Mouse (Mus musculus) limb, embryonic 14.5 days (tissue): ENCODE results near the gene Plxnc1. TPM values are rescaled to one million over a fixed set of nuclear protein-coding genes. Genes with fewer than 3 reads are reported as not detected.

Source experiments
- ATAC-seq: fragments of 200-750 bp; cut with Nextera tagmentation; 2 replicates; pipeline ENCODE4 v1.8.0; 2017; ENCODE audit warnings: low read depth, moderate number of reproducible peaks, moderate TSS enrichment; ENCODE audit not compliant: low FRiP score
- DNase-seq: peaks from one replicate; pipeline ENCODE4 v3.0.0-alpha.2; 2015; ENCODE audit warnings: low spot score
- H3K27ac ChIP-seq: fragments of 300-500 bp; sonication (generic); replicated peaks from 2 replicates; pipeline ENCODE4 v1.5.1; 2014; ENCODE audit warnings: low read depth, mild to moderate bottlenecking, low read length, moderate library complexity, mixed read lengths
- H3K27me3 ChIP-seq: fragments of 300-500 bp; sonication (generic); 2 replicates; pipeline ENCODE4 v1.6.1; 2014; ENCODE audit warnings: low read length, mixed read lengths; ENCODE audit not compliant: control insufficient read depth, insufficient read depth
- H3K36me3 ChIP-seq: fragments of 300-500 bp; sonication (generic); 2 replicates; pipeline ENCODE4 v1.6.1; 2014; ENCODE audit warnings: mild to moderate bottlenecking, low read length, moderate library complexity, mixed read lengths; ENCODE audit not compliant: control insufficient read depth, insufficient read depth
- H3K4me1 ChIP-seq: fragments of 300-500 bp; sonication (generic); 2 replicates; pipeline ENCODE4 v1.6.1; 2014; ENCODE audit warnings: antibody characterized with exemption, low read length, mixed read lengths; ENCODE audit not compliant: control insufficient read depth, insufficient read depth
- H3K4me2 ChIP-seq: fragments of 300-500 bp; sonication (generic); replicated peaks from 2 replicates; pipeline ENCODE4 v1.6.1; 2014; ENCODE audit warnings: low read depth, mild to moderate bottlenecking, low read length, moderate library complexity; ENCODE audit not compliant: severe bottlenecking
- H3K4me3 ChIP-seq: fragments of 300-500 bp; sonication (generic); replicated peaks from 2 replicates; pipeline ENCODE4 v1.5.1; 2014; ENCODE audit warnings: low read length
- H3K9ac ChIP-seq: fragments of 300-500 bp; sonication (generic); 2 replicates; pipeline ENCODE4 v1.6.1; 2014; ENCODE audit warnings: mild to moderate bottlenecking, low read depth, low read length, moderate library complexity; ENCODE audit not compliant: severe bottlenecking
- H3K9me3 ChIP-seq: fragments of 300-500 bp; sonication (generic); 2 replicates; pipeline ENCODE4 v1.6.1; 2016; ENCODE audit warnings: low read length; ENCODE audit not compliant: control insufficient read depth
- POLR2A ChIP-seq: fragments of 200-500 bp; IDR thresholded peaks from 2 replicates; pipeline ENCODE4 v1.8.0; 2012; ENCODE audit warnings: inconsistent platforms, mild to moderate bottlenecking, moderate library complexity, borderline replicate concordance; ENCODE audit not compliant: insufficient read depth, insufficient read length; ENCODE audit errors: extremely low read depth
- WGBS: fragments of 180-500 bp; shearing (Covaris S2); extraction: QIAGEN DNeasy Blood & Tissue Kit; methylation state at CpG from one replicate; pipeline ENCODE4 v1.1.7; 2014; 5-methylcytosine and 5-hydroxymethylcytosine counted together
- polyA plus RNA-seq, 2 experiments: library from polyadenylated mRNA; depleted of rRNA in 1 of 2; stranded (reverse) in 1 of 2; unstranded in 1 of 2; fragments of >200 nt; fragmentation: Nextera tagmentation in 1 of 2; extraction: Ambion mirVana in 1 of 2; gene quantifications; 2 replicates each; pipeline versions ENCODE4 v1.2.1 to v1.2.3; 2012 to 2014

The Plxnc1 gene
- polyA plus RNA-seq, 2 experiments = 3.0 to 4.7 TPM

DNA sequence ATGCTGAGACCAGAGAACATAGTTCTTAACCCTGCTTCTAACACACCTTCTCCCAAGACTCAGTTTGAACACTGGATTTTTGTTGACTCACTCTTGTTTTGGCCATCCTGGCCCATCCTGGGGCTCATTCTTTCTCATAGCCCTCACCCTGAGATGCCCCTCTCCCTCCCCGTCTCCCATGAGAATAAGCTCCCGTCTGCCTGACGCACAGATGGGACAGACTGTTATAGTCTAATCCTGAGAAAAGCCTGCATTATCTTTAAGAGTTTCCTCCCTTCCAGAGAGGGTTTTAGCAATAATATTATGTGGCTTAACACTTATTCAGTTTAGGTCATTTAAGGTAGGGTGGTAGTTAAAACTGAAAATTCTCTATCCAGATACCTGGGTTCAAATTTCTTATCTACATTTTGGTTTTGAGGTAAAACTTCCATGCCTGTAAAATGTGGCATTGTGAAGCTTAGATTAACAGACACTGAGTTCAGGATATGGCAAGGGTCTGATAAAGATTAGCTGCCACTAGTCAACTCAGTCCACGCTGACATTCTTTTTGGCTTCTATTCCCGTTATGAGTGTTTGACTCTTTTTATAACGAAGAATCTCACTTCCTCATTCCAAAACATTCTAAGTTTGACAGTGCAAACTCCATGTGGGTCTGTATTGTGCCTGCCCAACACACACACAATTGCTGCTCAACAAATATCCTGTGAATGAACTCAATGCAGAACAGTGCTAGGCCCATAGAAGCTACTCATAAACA is 86.2 kb downstream of the Plxnc1 start:
- no peaks in the 10 kb centered on the region for H3K36me3 ChIP-seq
- DNase-seq (no peak), ATAC-seq (no peak)
- no peaks in the 10 kb centered on the region for H3K4me1 ChIP-seq
- H3K4me2 ChIP-seq = no peak overlapping the region
- H3K27ac ChIP-seq = no peak overlapping the region
- TF ChIP-seq POLR2A = no peak
- no peak overlapping the region for H3K4me3 ChIP-seq
- H3K9ac ChIP-seq = no peak overlapping the region
- 87% methylated on average over 6 of the region's 6 CpGs for WGBS
- H3K9me3 ChIP-seq = no peaks in the 10 kb centered on the region
- no peaks in the 10 kb centered on the region for H3K27me3 ChIP-seq

DNA sequence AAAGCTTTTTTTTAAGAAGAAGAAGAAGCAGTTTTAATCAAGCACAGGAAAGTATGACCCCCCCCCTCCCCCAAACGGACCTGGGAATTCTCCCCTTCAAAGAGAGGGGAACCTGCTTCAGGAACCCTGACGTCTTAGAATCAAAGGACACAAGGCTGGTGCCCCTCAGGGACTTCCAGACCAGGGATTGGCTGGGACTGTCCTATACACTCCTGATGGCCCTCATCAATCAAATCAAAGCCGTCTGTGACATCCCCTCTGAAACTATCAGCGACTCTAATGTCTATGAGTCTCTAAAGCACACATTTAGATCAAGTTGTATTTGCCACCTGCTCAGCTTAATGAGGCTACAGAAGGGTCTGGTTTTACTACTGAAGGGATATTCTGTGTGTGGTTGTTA is 94.1 kb downstream of the Plxnc1 start:
- Histone ChIP-seq H3K36me3 (no peaks in the 10 kb centered on the region), H3K9ac (no peak overlapping the region)
- 15% methylated on average over 4 of the region's 4 CpGs for WGBS

DNA sequence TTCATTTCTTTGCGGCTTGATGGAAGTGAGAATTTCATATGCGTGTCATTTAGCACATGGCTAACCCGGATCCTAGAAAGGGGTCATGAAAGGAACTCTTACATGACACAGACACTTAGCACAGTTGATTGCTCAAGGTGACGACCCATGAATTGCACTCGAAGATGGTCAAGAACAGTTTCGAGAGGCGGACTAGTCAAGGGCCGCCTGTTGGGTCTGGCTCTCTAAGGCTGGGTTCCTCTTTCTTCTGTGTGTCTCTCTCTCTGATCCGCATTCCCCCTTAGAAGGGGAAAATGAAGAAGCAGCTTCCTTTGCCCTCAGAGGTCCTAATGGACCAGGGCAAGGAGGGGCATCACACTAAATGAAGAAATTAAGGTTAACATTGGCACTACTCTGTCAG is 94.7 kb downstream of the Plxnc1 start:
- TF ChIP-seq POLR2A = no peak
- Histone ChIP-seq H3K4me2 (no peak overlapping the region), H3K36me3 (no peaks in the 10 kb centered on the region), H3K4me3 (no peak overlapping the region), H3K4me1 (no peaks in the 10 kb centered on the region), H3K27me3 (no peaks in the 10 kb centered on the region), H3K9me3 (no peaks in the 10 kb centered on the region), H3K27ac (no peak overlapping the region), H3K9ac (no peak overlapping the region)
- no peak for DNase-seq
- no peak for ATAC-seq
- 86% methylated on average over 9 of the region's 9 CpGs for WGBS

More for the DNA sequence above, 94.1 kb downstream of the Plxnc1 start:
- DNase-seq (no peak), ATAC-seq (no peak)
- Histone ChIP-seq H3K4me3 (no peak overlapping the region), H3K4me2 (no peak overlapping the region), H3K27me3 (no peaks in the 10 kb centered on the region), H3K4me1 (no peaks in the 10 kb centered on the region), H3K27ac (no peak overlapping the region), H3K9me3 (no peaks in the 10 kb centered on the region)
- no peak for TF ChIP-seq POLR2A

DNA sequence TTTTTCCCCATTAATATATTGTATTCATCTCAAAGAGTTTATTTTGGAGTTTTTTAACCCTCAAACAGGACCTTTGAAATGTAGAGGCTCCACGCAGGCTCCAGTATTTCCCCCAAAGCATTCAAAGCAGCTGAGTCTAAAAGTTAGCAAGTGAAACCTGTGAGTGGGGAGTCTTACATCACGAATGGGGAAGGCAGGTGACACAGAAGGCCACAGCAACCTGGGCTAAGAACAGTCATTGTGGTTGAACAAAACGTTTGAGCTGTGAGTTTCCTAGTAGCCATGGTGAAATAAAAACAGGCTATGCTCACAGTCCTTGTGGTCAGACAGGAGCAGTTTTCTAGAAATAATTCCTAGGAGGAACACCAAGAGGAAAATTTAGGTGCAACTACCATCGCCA is 95.3 kb downstream of the Plxnc1 start:
- no peak overlapping the region for H3K4me3 ChIP-seq
- H3K9me3 ChIP-seq = no peaks in the 10 kb centered on the region
- 79% methylated on average over 4 of the region's 4 CpGs for WGBS
- H3K36me3 ChIP-seq = no peaks in the 10 kb centered on the region
- no peak overlapping the region for H3K4me2 ChIP-seq
- no peaks in the 10 kb centered on the region for H3K27me3 ChIP-seq
- no peak overlapping the region for H3K27ac ChIP-seq
- H3K9ac ChIP-seq = no peak overlapping the region
- DNase-seq = no peak
- no peak for ATAC-seq
- no peaks in the 10 kb centered on the region for H3K4me1 ChIP-seq
- TF ChIP-seq POLR2A = no peak

DNA sequence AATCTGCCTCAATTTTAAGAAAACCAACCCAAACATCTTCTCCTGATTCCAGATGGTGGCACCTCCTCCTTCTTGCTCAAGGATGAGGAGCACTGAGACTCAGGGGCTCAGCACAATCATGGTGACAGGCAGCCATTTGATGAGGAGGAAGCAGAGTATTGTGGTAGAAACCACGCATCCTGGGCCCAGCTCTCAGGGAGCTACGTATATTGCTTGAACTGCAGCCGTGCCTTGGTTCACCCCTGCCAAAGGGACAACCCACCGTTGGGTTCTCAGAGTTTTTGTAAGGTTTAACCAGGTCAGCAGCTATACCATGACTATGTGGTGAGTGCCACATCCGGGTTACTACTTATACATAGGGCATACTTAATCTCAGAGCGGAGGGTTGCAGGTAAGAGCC is 96.3 kb downstream of the Plxnc1 start:
- Histone ChIP-seq H3K9ac (no peak overlapping the region), H3K4me1 (no peaks in the 10 kb centered on the region), H3K36me3 (no peaks in the 10 kb centered on the region), H3K27me3 (no peaks in the 10 kb centered on the region), H3K27ac (no peak overlapping the region), H3K9me3 (no peaks in the 10 kb centered on the region), H3K4me3 (no peak overlapping the region), H3K4me2 (no peak overlapping the region)
- TF ChIP-seq POLR2A = no peak
- ATAC-seq = no peak
- 93% methylated on average over 6 of the region's 6 CpGs for WGBS
- DNase-seq = no peak
